Mouse (Mus musculus) kidney, embryonic 16.5 days (tissue): ENCODE data around the gene Hacd2. TPM values are rescaled to one million over a fixed set of nuclear protein-coding genes. Genes with fewer than 3 reads are reported as not detected.

Experiments
- ATAC-seq: fragments of 200-750 bp; cut with Nextera tagmentation; 2 replicates; pipeline ENCODE4 v1.8.0; 2017; ENCODE audit warnings: moderate TSS enrichment; ENCODE audit not compliant: low FRiP score, low TSS enrichment
- H3K27ac ChIP-seq: fragments of 300-500 bp; sonication (generic); 2 replicates; pipeline ENCODE4 v1.5.1; 2014; ENCODE audit warnings: low read length
- H3K27me3 ChIP-seq: fragments of 300-500 bp; sonication (generic); 2 replicates; pipeline ENCODE4 v1.6.1; 2014; ENCODE audit warnings: low read length, control low read depth, mixed read lengths; ENCODE audit not compliant: insufficient read depth
- H3K36me3 ChIP-seq: fragments of 300-500 bp; sonication (generic); 2 replicates; pipeline ENCODE4 v1.6.1; 2014; ENCODE audit warnings: low read length, control low read depth, mixed read lengths; ENCODE audit not compliant: insufficient read depth
- H3K4me1 ChIP-seq: fragments of 300-500 bp; sonication (generic); 2 replicates; pipeline ENCODE4 v1.6.1; 2014; ENCODE audit warnings: low read length, control low read depth, mixed read lengths; ENCODE audit not compliant: insufficient read depth
- H3K4me2 ChIP-seq: fragments of 300-500 bp; sonication (generic); replicated peaks from 2 replicates; pipeline ENCODE4 v1.6.1; 2014; ENCODE audit warnings: low read depth, low read length
- H3K4me3 ChIP-seq: fragments of 300-500 bp; sonication (generic); 2 replicates; pipeline ENCODE4 v1.5.1; 2014; ENCODE audit warnings: mild to moderate bottlenecking, low read length
- H3K9ac ChIP-seq: fragments of 300-500 bp; sonication (generic); replicated peaks from 2 replicates; pipeline ENCODE4 v1.6.1; 2014; ENCODE audit warnings: low read length
- H3K9me3 ChIP-seq: fragments of 300-500 bp; sonication (generic); 2 replicates; pipeline ENCODE4 v1.6.1; 2016; ENCODE audit warnings: low read length, control low read depth
- WGBS: fragments of 180-500 bp; shearing (Covaris S2); extraction: QIAGEN DNeasy Blood & Tissue Kit; methylation state at CpG from one replicate; pipeline ENCODE4 v1.1.7; 2014; 5-methylcytosine and 5-hydroxymethylcytosine counted together
- polyA plus RNA-seq: library from polyadenylated mRNA; unstranded; fragments of >200 nt; fragmentation: Nextera tagmentation; extraction: Ambion mirVana; gene quantifications from 2 replicates; pipeline ENCODE4 v1.2.1, GENCODE M21; 2015

Gene Hacd2
- polyA plus RNA-seq, 1 experiment from 2014 or later: 111 TPM

DNA sequence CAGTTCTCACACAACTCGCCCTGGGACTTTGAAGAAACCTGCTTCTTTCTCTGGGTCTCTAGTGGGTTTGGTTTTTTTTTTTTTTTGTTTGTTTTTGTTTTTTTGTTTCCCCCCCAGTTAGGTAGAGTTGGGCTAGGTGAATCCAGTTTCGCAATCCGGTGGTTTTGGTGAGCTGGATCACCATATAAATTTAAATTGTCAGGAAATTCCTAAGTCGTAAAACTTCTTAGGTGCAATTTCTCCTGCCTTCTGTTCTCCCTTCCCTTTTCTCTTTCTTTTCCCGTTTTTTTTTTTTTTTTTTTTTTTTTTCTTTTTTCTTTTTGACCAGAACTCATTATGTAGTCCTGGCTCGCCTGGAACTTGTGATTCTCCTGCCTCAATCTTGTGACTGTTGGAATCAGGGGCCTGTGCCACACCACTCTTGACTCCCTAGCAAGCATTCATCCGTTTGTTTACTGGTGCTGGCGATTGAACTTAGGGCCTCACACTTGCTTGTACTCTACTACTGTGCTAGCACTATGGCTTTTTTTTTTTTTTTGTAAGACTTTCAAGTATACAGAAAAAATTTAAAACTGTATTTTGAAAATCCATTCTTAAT is 1.0 kb downstream of the Hacd2 start:
- peak overlapping the region; percentile 93 for H3K4me3 ChIP-seq
- WGBS: 5% methylated on average over 8 of the region's 8 CpGs
- H3K9ac ChIP-seq: peak overlapping the region; percentile 85
- peaks cover 5% of the 10 kb centered on the region; the same call in 1 of the 2 replicates for H3K27me3 ChIP-seq
- no peak for ATAC-seq
- 0 out of 2 replicates have a peak, but pooled peaks cover 4% of the 10 kb centered on the region for H3K36me3 ChIP-seq
- H3K4me2 ChIP-seq: peak overlapping the region; percentile 67
- no peaks in the 10 kb centered on the region for H3K9me3 ChIP-seq
- H3K4me1 ChIP-seq: no peaks in the 10 kb centered on the region; the same call in 1 of the 2 replicates
- peak overlapping the region; percentile 89 for H3K27ac ChIP-seq

DNA sequence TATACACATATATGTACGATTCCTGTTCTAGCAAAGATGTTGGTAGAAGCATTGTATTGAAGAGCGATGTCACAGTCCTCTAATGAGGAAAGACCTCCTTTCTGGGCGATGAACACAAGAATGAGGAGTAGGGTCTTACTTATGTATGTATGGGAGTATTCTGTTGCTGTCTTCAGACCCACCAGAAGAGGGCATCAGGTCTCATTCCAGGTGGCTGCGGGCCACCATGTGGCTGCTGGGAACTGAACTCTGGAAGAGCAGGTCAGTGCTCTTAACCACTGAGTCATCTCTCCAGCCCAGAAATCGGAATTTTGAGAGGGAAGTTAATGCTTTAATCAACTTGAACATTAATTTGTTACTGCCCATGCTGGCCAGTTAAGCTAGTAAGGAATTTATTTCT is 2.1 kb downstream of the Hacd2 start:
- no peak overlapping the region for H3K4me3 ChIP-seq
- H3K9me3 ChIP-seq: no peaks in the 10 kb centered on the region
- no peak overlapping the region for H3K27ac ChIP-seq
- WGBS: 91% methylated on average over 5 of the region's 5 CpGs
- no peak for ATAC-seq
- H3K4me1 ChIP-seq: no peaks in the 10 kb centered on the region; the same call in 1 of the 2 replicates
- H3K9ac ChIP-seq: no peak overlapping the region
- 0 out of 2 replicates have a peak, but pooled peaks cover 12% of the 10 kb centered on the region for H3K36me3 ChIP-seq
- peaks cover 5% of the 10 kb centered on the region; the same call in 1 of the 2 replicates for H3K27me3 ChIP-seq
- H3K4me2 ChIP-seq: no peak overlapping the region

GRCm38 (mm10) chr16:35025347-35025746 is 3.1 kb downstream of the Hacd2 start:
- Histone ChIP-seq H3K27ac (no peak overlapping the region), H3K4me3 (no peak overlapping the region), H3K27me3 (no peaks in the 10 kb centered on the region), H3K4me1 (no peaks in the 10 kb centered on the region; the same call in 1 of the 2 replicates), H3K9me3 (no peaks in the 10 kb centered on the region), H3K4me2 (no peak overlapping the region), H3K9ac (no peak overlapping the region), H3K36me3 (0 out of 2 replicates have a peak, but pooled peaks cover 15% of the 10 kb centered on the region)
- no peak for ATAC-seq
- WGBS: 94% methylated on average over 4 of the region's 4 CpGs

- WGBS: 71% methylated on average over 3 of the region's 3 CpGs
- H3K27me3 ChIP-seq: no peaks in the 10 kb centered on the region
- H3K4me1 ChIP-seq: peaks cover 17% of the 10 kb centered on the region
- 0 out of 2 replicates have a peak, but pooled peaks cover 18% of the 10 kb centered on the region for H3K36me3 ChIP-seq
- H3K9ac ChIP-seq: no peak overlapping the region
- no peak overlapping the region for H3K4me2 ChIP-seq
- no peaks in the 10 kb centered on the region for H3K9me3 ChIP-seq
- H3K27ac ChIP-seq: no peak overlapping the region
- no peak for ATAC-seq
- H3K4me3 ChIP-seq: no peak overlapping the region
Observed at GRCm38 (mm10) chr16:35033241-35033640, 11.0 kb downstream of the Hacd2 start.

GRCm38 (mm10) chr16:35033809-35034577 is 11.8 kb downstream of the Hacd2 start:
- no peak overlapping the region for H3K4me3 ChIP-seq
- peaks cover 21% of the 10 kb centered on the region for H3K4me1 ChIP-seq
- peak overlapping the region; percentile 26 for H3K27ac ChIP-seq
- no peak for ATAC-seq
- no peak overlapping the region for H3K4me2 ChIP-seq
- H3K9me3 ChIP-seq: no peaks in the 10 kb centered on the region
- 0 out of 2 replicates have a peak, but pooled peaks cover 13% of the 10 kb centered on the region for H3K36me3 ChIP-seq
- H3K27me3 ChIP-seq: no peaks in the 10 kb centered on the region
- no peak overlapping the region for H3K9ac ChIP-seq
- WGBS: 32% methylated on average over 8 of the region's 8 CpGs

DNA sequence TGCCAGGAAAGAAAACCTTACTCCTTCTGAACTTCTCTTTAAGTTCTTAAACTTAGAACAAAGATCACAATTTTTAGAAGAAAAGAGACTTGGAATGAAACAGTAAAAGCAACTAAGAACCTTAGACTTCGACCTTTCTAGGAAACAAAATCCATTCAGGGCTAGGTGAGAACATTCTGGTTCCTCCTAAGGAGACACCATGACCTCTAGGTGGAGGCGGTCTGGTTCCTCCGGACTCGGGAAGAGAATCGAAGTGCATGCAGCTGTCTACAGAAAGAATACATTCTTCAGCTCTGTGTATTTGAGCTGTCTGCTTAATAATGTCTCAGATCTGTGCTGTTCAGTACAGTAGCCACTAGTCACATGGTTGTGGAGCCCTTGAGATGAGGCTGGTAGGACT is 12.7 kb downstream of the Hacd2 start:
- ATAC-seq: no peak
- H3K36me3 ChIP-seq: peaks cover 11% of the 10 kb centered on the region; the same call in 1 of the 2 replicates
- 64% methylated on average over 5 of the region's 5 CpGs for WGBS
- H3K27me3 ChIP-seq: no peaks in the 10 kb centered on the region
- no peak overlapping the region for H3K4me3 ChIP-seq
- no peak overlapping the region for H3K27ac ChIP-seq
- no peak overlapping the region for H3K9ac ChIP-seq
- H3K4me2 ChIP-seq: no peak overlapping the region
- H3K4me1 ChIP-seq: peaks cover 21% of the 10 kb centered on the region
- no peaks in the 10 kb centered on the region for H3K9me3 ChIP-seq

GRCm38 (mm10) chr16:35036754-35037153 is 14.5 kb downstream of the Hacd2 start:
- Histone ChIP-seq H3K27me3 (no peaks in the 10 kb centered on the region), H3K9me3 (no peaks in the 10 kb centered on the region), H3K27ac (no peak overlapping the region), H3K9ac (no peak overlapping the region), H3K4me2 (no peak overlapping the region), H3K4me1 (peaks cover 21% of the 10 kb centered on the region), H3K36me3 (peaks cover 11% of the 10 kb centered on the region; the same call in 1 of the 2 replicates), H3K4me3 (no peak overlapping the region)
- WGBS: 71% methylated on average over 5 of the region's 5 CpGs
- ATAC-seq: no peak

GRCm38 (mm10) chr16:35038343-35039057 is 16.3 kb downstream of the Hacd2 start:
- WGBS: 12% methylated on average over 4 of the region's 4 CpGs
- Histone ChIP-seq H3K27ac (no peak overlapping the region), H3K36me3 (peaks cover 7% of the 10 kb centered on the region; the same call in 1 of the 2 replicates), H3K9me3 (no peaks in the 10 kb centered on the region), H3K27me3 (no peaks in the 10 kb centered on the region), H3K4me3 (no peak overlapping the region), H3K9ac (no peak overlapping the region), H3K4me2 (no peak overlapping the region), H3K4me1 (peaks cover 21% of the 10 kb centered on the region)
- ATAC-seq: no peak

GRCm38 (mm10) chr16:35040154-35040553 is 17.9 kb downstream of the Hacd2 start:
- H3K4me3 ChIP-seq: no peak overlapping the region
- no peak overlapping the region for H3K27ac ChIP-seq
- H3K27me3 ChIP-seq: no peaks in the 10 kb centered on the region
- 67% methylated on average over 1 of the region's 1 CpGs for WGBS
- H3K4me1 ChIP-seq: peaks cover 8% of the 10 kb centered on the region; the same call in 1 of the 2 replicates
- H3K9ac ChIP-seq: no peak overlapping the region
- no peak for ATAC-seq
- H3K36me3 ChIP-seq: peaks cover 7% of the 10 kb centered on the region; the same call in 1 of the 2 replicates
- no peaks in the 10 kb centered on the region for H3K9me3 ChIP-seq
- H3K4me2 ChIP-seq: no peak overlapping the region
